Mouse (Mus musculus) heart, postnatal 36 days (tissue): ENCODE data around the gene Kdelr1. TPM values are rescaled to one million over a fixed set of nuclear protein-coding genes. Genes with fewer than 3 reads are reported as not detected.

ENCODE experiments used
- total RNA-seq, 2 experiments: library from RNA; stranded (reverse); gene quantifications; 2 replicates each; pipeline ENCODE4 v1.2.3; 2021

The Kdelr1 gene
- total RNA-seq, 2 experiments from 2014 or later = 118 TPM

Other genes with a start within 250 kb of the Kdelr1 start
- 10 to 100 TPM; 30.0 to 31.8 TPM for gene Rasip1, start 245.3 kb upstream of the Kdelr1 start, total RNA-seq
- gene Mamstr, start 232.8 kb upstream of the Kdelr1 start, total RNA-seq = 1 to 10 TPM; 4.3 to 7.5 TPM
- 1 to 10 TPM in 1 of 2 experiments, under 1 TPM in 1; 0.28 to 2.0 TPM for gene Fut2, start 206.4 kb upstream of the Kdelr1 start, total RNA-seq
- under 1 TPM in 1 of 2 experiments, not detected in 1; 0.22 TPM for gene Ntn5, start 188.8 kb upstream of the Kdelr1 start, total RNA-seq
- under 1 TPM in 1 of 2 experiments, not detected in 1; 0.22 TPM for gene Sec1, start 178.4 kb upstream of the Kdelr1 start, total RNA-seq
- gene Car11, start 172.9 kb upstream of the Kdelr1 start, total RNA-seq = 1 to 10 TPM; 6.2 to 6.7 TPM
- 100 to 1,000 TPM in 1 of 2 experiments, 10 to 100 TPM in 1; 44.4 to 158 TPM for gene Dbp, start 167.7 kb upstream of the Kdelr1 start, total RNA-seq
- 100 to 1,000 TPM; 550 to 591 TPM for gene Rpl18, start 157.3 kb upstream of the Kdelr1 start, total RNA-seq
- gene Sphk2, start 154.8 kb upstream of the Kdelr1 start, total RNA-seq = 10 to 100 TPM; 16.2 to 18.7 TPM
- under 1 TPM; 0.17 to 0.30 TPM for gene Fam83e, start 151.6 kb upstream of the Kdelr1 start, total RNA-seq
- not detected for gene Spaca4, start 147.0 kb upstream of the Kdelr1 start, total RNA-seq
- gene Lmtk3, start 89.0 kb upstream of the Kdelr1 start, total RNA-seq = under 1 TPM; 0.14 TPM
- not detected for gene Sult2b1, start 88.1 kb upstream of the Kdelr1 start, total RNA-seq
- gene Cyth2, start 58.2 kb upstream of the Kdelr1 start, total RNA-seq = 10 to 100 TPM; 67.2 to 73.0 TPM
- gene Kcnj14, start 48.0 kb upstream of the Kdelr1 start, total RNA-seq = under 1 TPM; 0.67 to 0.98 TPM
- 10 to 100 TPM; 11.5 to 11.6 TPM for gene Grwd1, start 41.8 kb upstream of the Kdelr1 start, total RNA-seq
- under 1 TPM; 0.38 to 0.44 TPM for gene Grin2d, start 5.6 kb downstream of the Kdelr1 start, total RNA-seq
- gene Syngr4, start 23.9 kb downstream of the Kdelr1 start, total RNA-seq = not detected
- 100 to 1,000 TPM; 115 to 120 TPM for gene Tmem143, start 24.2 kb downstream of the Kdelr1 start, total RNA-seq
- 10 to 100 TPM; 20.8 to 26.8 TPM for gene Emp3, start 48.6 kb downstream of the Kdelr1 start, total RNA-seq
- gene Ccdc114, start 51.3 kb downstream of the Kdelr1 start, total RNA-seq = 1 to 10 TPM in 1 of 2 experiments, under 1 TPM in 1; 0.98 to 1.1 TPM
- not detected for gene Abcc6, start 157.5 kb downstream of the Kdelr1 start, total RNA-seq
- gene Nomo1, start 160.9 kb downstream of the Kdelr1 start, total RNA-seq = 10 to 100 TPM; 83.4 to 86.4 TPM
- gene Kcnj11, start 228.0 kb downstream of the Kdelr1 start, total RNA-seq = 10 to 100 TPM; 98.3 to 99.6 TPM